Mouse (Mus musculus) forebrain, postnatal 0 days (tissue): ENCODE measurements around the gene 1700017B05Rik. TPM values are rescaled to one million over a fixed set of nuclear protein-coding genes. Genes with fewer than 3 reads are reported as not detected.
"Not testable (repeated sequence)": the region's sequence is repeated elsewhere in the genome, so short reads cannot be mapped to it uniquely, and the experiment has no call there.

Experiments used
- ATAC-seq: fragments of 200-750 bp; cut with Nextera tagmentation; 2 replicates; pipeline ENCODE4 v1.8.0; 2017; ENCODE audit warnings: mild to moderate bottlenecking, moderate library complexity
- DNase-seq: peaks from one replicate; pipeline ENCODE4 v3.0.0-alpha.2; 2015
- H3K27ac ChIP-seq: fragments of 300-500 bp; sonication (generic); 2 replicates; pipeline ENCODE4 v1.5.1; 2014; ENCODE audit warnings: low read depth, mild to moderate bottlenecking, antibody characterized with exemption, low read length, moderate library complexity, mixed read lengths
- H3K27me3 ChIP-seq: fragments of 300-500 bp; sonication (generic); 2 replicates; pipeline ENCODE4 v1.6.1; 2014; ENCODE audit warnings: mild to moderate bottlenecking, low read length, mixed read lengths; ENCODE audit not compliant: insufficient read depth
- H3K36me3 ChIP-seq: fragments of 300-500 bp; sonication (generic); 2 replicates; pipeline ENCODE4 v1.6.1; 2014; ENCODE audit warnings: mild to moderate bottlenecking, moderate library complexity; ENCODE audit not compliant: insufficient read depth
- H3K4me1 ChIP-seq: fragments of 300-500 bp; sonication (generic); 2 replicates; pipeline ENCODE4 v1.6.1; 2014; ENCODE audit warnings: antibody characterized with exemption; ENCODE audit not compliant: insufficient read depth
- H3K4me2 ChIP-seq: fragments of 300-500 bp; sonication (generic); 2 replicates; pipeline ENCODE4 v1.6.1; 2014; ENCODE audit warnings: low read depth, mild to moderate bottlenecking, moderate library complexity
- H3K4me3 ChIP-seq: fragments of 300-500 bp; sonication (generic); 2 replicates; pipeline ENCODE4 v1.5.1; 2014; ENCODE audit warnings: low read depth, low read length, mixed read lengths
- H3K9ac ChIP-seq: fragments of 300-500 bp; sonication (generic); 2 replicates; pipeline ENCODE4 v1.6.1; 2014; ENCODE audit warnings: mild to moderate bottlenecking
- H3K9me3 ChIP-seq: fragments of 300-500 bp; sonication (generic); 2 replicates; pipeline ENCODE4 v1.6.1; 2016; ENCODE audit warnings: low read length
- CTCF ChIP-seq: sonication (generic); IDR thresholded peaks from 2 replicates; pipeline ENCODE4 v1.5.1; 2016; ENCODE audit warnings: antibody characterized with exemption, control low read depth, low read depth
- WGBS: fragments of 180-500 bp; shearing (Covaris S2); extraction: QIAGEN DNeasy Blood & Tissue Kit; methylation state at CpG from one replicate; pipeline ENCODE4 v1.1.7; 2014; 5-methylcytosine and 5-hydroxymethylcytosine counted together
- polyA plus RNA-seq: library from polyadenylated mRNA; unstranded; fragments of >200 nt; fragmentation: Nextera tagmentation; extraction: Ambion mirVana; gene quantifications from 2 replicates; pipeline ENCODE4 v1.2.1, GENCODE M21; 2015
- total RNA-seq: library from RNA; depleted of rRNA; stranded (reverse); fragments of >200 nt; gene quantifications from 2 replicates; pipeline ENCODE4 v1.2.3, GENCODE M21; 2014

Gene 1700017B05Rik
- total and polyA plus RNA-seq, 2 experiments from 2014 or later = 6.7 to 8.5 TPM

DNA sequence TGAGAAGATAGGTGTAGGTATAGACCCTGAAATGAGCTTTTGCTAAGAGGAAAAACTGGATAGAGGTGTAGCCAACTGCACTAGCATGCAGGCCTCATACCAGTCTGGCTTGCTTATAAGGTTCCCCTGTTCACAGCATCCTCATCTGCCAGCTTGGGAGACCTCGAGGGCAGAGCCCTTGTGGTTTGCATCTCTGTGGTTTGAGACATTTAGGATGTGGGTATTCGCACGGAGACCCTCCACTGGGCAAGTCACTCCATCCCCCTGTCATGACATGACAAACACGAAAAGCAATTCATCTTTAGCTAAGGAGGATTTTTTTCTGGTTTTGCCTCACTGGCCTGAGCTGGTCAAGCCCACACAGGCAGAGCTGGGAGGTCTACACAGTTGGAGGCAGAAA, 34.2 kb downstream of the 1700017B05Rik start:
- H3K4me3 ChIP-seq = no peak overlapping the region
- 81% methylated on average over 4 of the region's 4 CpGs for WGBS
- H3K4me2 ChIP-seq = no peak overlapping the region
- no peaks in the 10 kb centered on the region for H3K9me3 ChIP-seq
- no peaks in the 10 kb centered on the region for H3K4me1 ChIP-seq
- ATAC-seq (no peak), DNase-seq (no peak)
- H3K36me3 ChIP-seq = no peaks in the 10 kb centered on the region
- TF ChIP-seq CTCF = no peak
- no peak overlapping the region for H3K9ac ChIP-seq
- H3K27ac ChIP-seq = no peak overlapping the region
- H3K27me3 ChIP-seq = no peaks in the 10 kb centered on the region

DNA sequence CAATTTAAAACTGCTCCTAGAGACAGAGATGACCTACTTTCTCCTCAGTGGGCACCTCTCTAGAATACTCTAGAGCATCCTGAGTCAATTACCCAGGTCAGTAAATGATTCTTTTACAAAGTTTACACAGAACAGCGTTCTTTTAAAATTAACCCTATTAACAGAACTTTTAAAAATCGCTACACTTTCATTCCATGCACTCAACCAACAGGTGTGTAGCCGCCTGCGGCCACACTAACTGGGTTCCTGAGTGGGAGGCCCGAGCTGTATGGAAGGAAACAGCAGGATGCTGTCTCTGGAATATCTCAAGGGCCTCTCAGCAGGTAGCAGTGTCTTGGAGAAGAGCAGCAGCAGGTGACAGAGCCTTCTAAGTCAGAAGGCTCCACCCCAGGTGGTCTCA, 35.2 kb downstream of the 1700017B05Rik start:
- Histone ChIP-seq H3K4me2 (no peak overlapping the region), H3K9ac (no peak overlapping the region), H3K27ac (no peak overlapping the region), H3K9me3 (no peaks in the 10 kb centered on the region), H3K4me3 (no peak overlapping the region), H3K36me3 (no peaks in the 10 kb centered on the region), H3K4me1 (no peaks in the 10 kb centered on the region), H3K27me3 (no peaks in the 10 kb centered on the region)
- WGBS = 69% methylated on average over 5 of the region's 5 CpGs
- no peak for TF ChIP-seq CTCF
- ATAC-seq (no peak), DNase-seq (no peak)

DNA sequence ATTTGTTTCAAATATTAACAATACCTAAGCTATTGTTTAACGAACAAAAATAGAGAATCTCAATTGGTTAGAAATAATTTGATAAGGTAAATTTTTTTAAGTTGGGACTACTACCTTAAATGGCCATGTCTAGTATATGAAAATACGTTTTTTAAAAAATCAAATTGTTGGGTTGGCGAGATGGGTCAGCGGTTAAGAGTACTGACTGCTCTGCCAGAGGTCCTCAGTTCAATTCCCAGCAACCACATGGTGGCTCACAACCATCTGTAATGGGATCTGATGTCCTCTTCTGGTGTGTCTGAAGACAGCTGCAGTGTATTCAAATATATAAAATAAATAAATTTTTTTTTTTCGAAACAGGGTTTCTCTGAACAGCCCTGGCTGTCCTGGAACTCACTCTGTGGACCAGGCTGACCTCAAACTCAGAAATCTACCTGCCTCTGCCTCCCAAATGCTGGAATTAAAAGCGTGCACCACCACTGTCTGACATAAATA, 35.7 kb downstream of the 1700017B05Rik start:
- not testable (repeated sequence) for H3K4me1 ChIP-seq, H3K4me3 ChIP-seq, H3K27ac ChIP-seq, ATAC-seq, H3K9ac ChIP-seq, H3K27me3 ChIP-seq, H3K4me2 ChIP-seq, H3K36me3 ChIP-seq, H3K9me3 ChIP-seq, DNase-seq
- 86% methylated on average over 6 of the region's 6 CpGs for WGBS

DNA sequence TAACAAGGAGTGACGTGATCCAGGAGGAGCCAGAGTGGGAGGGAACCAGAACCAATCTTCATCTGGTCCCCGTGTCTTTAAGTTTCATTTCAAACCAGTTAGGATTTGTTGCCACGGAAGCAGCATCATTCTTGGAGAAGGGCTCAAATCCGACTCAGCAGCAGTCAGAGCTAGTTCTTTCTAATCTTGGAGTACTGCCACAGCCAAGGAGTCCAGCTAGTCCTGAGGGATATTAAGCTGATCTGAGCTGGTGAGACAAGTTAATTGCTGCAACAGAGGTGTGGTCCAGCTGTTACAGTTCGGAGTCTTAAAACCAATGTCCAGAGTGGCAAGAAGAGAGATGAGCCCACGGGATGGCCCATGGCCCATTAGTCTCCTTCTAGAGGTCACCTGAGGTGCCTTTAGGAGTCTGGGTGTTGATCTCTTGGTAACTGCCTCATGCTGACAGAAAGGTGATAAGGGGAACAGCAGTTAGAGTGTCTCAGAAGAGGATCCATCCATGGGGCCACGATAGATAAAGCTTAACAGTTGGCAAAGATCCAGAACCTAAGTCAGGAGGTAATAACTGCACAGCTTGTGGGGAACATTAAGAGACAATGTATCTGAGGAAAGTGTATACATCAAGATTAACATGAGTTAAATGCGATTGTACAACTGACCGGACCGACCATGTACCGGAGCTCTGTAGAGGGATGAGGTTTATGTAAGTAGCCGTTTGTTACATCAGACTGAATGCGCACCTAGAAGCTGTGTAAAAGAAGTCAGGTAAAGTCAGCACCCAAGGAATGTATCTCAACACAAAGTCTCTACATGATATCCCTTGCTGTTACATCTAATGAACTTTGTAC, 36.4 kb downstream of the 1700017B05Rik start:
- H3K4me1 ChIP-seq = no peaks in the 10 kb centered on the region
- no peaks in the 10 kb centered on the region for H3K9me3 ChIP-seq
- WGBS = 77% methylated on average over 13 of the region's 13 CpGs
- no peak overlapping the region for H3K4me2 ChIP-seq
- no peak for TF ChIP-seq CTCF
- DNase-seq (no peak), ATAC-seq (no peak)
- H3K27ac ChIP-seq = no peak overlapping the region
- H3K27me3 ChIP-seq = no peaks in the 10 kb centered on the region
- no peak overlapping the region for H3K4me3 ChIP-seq
- H3K36me3 ChIP-seq = no peaks in the 10 kb centered on the region
- no peak overlapping the region for H3K9ac ChIP-seq

DNA sequence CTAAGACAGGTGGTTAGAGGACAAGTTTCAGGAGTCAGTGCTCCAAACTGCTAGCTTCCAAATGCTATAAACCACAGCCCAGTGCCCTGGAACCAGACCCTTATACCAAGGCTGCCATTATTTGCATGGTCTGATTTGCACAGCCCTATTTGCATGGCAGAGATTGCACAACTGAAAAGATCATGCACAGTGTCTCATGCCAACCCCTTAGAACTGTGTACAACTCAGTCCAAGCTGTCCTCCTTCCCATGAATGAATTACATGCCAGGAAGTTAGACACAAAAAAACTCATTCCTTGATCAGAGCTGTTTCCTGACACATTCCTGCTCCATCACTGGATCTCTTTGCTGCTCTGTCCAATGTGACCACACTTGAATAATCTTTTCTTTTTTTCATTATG, 39.1 kb downstream of the 1700017B05Rik start:
- H3K4me2 ChIP-seq = no peak overlapping the region
- ATAC-seq = no peak

DNA sequence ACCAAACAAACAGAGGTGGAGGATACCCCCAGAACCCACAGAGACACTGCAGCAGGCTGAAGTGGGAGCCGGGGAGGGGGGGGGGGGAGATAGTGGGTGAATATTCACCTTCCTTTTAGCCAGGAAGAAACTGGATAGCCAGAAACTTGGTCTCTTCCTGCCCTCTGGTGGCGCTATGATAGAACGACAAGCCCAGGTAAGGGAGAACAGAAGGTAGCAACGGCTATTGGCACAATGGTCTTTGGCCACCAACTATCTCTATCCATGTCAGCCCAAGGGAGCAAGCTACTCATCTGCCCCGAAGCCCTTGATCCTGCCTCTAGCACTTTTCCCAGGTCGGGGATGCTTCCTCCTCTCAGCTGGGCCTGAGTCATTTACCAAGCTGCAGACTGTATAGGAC, 42.1 kb downstream of the 1700017B05Rik start:
- H3K4me3 ChIP-seq = no peak overlapping the region
- TF ChIP-seq CTCF = peak; percentile 82
- no peak overlapping the region for H3K27ac ChIP-seq
- DNase-seq = peak; percentile 65
- no peaks in the 10 kb centered on the region for H3K4me1 ChIP-seq
- 23% methylated on average over 6 of the region's 6 CpGs for WGBS
- H3K36me3 ChIP-seq = no peaks in the 10 kb centered on the region
- H3K4me2 ChIP-seq = no peak overlapping the region
- ATAC-seq = no peak
- H3K9me3 ChIP-seq = no peaks in the 10 kb centered on the region
- no peak overlapping the region for H3K9ac ChIP-seq
- no peaks in the 10 kb centered on the region for H3K27me3 ChIP-seq

More for the DNA sequence above, 39.1 kb downstream of the 1700017B05Rik start:
- Histone ChIP-seq H3K27ac (no peak overlapping the region), H3K27me3 (no peaks in the 10 kb centered on the region), H3K36me3 (no peaks in the 10 kb centered on the region), H3K4me3 (no peak overlapping the region), H3K9me3 (no peaks in the 10 kb centered on the region), H3K4me1 (no peaks in the 10 kb centered on the region), H3K9ac (no peak overlapping the region)
- no peak for TF ChIP-seq CTCF
- no peak for DNase-seq

DNA sequence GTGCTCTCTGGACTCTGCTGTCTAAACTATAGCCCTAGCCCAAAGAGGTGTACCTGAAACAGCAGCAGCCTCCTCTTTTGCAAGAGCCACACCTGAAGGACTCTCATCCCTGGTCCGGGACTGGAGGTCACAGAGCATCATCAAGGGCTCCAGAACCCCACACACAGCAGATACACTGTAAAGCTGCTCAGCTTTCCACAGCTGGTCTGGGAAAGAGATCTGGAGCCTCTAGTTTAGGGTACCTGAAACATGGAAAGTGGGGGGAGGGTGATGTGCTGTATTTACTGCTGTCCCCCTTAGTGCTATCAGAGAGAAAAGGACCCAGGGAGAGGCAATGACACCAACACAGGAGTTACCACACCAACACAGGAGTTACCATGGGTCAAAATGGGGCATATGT, 42.9 kb downstream of the 1700017B05Rik start:
- no peak for TF ChIP-seq CTCF
- H3K9me3 ChIP-seq = no peaks in the 10 kb centered on the region
- no peak overlapping the region for H3K4me3 ChIP-seq
- H3K9ac ChIP-seq = no peak overlapping the region
- H3K27ac ChIP-seq = no peak overlapping the region
- ATAC-seq = no peak
- DNase-seq = no peak
- H3K4me2 ChIP-seq = no peak overlapping the region
- no peaks in the 10 kb centered on the region for H3K36me3 ChIP-seq
- no peaks in the 10 kb centered on the region for H3K4me1 ChIP-seq
- 91% methylated on average over 1 of the region's 1 CpGs for WGBS
- no peaks in the 10 kb centered on the region for H3K27me3 ChIP-seq
